Mouse (Mus musculus): Measurements from ENCODE around the gene Obscn.

Obscn gene

DNA sequence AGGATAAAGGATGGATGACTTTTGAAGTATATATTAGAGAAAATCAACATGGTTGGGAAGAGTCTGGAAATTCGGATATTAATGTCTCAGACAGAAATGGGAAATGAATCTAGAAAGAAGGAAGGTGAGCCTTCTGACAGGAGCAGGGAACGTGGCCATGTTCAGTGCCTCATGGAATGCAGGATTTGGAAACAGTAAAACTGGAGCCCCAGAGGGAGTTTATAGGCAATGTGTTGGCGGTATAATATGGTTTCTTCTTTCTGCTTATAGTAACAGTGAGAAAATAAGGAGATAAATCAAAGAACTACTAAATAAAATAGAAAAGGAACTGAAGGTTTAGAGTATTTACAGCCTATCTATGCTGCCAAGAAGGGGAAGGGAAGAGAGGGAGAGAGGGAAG is 78.2 kb downstream of the Obscn start:
- DNase-seq (ENCODE audit: low read depth, low spot score), result no peak

DNA sequence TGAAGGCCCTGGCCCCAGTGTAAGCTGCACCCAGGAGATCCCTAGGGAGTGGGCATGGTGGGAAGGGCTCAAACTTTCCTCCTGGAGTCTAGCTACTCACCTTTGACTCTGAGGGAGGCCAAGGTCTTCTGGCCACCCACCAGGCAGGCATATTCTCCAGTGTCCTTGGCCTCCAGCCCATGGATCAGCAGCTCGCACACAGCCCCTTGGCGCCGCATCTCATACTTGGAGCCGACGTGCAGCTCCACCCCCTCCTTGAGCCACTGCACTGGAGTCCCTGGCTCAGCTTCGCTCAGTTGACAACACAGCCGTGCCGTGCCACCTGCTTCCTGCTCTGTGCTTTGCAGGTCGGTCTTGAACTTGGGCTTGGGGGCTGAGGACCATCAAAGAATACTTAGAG is 85.2 kb downstream of the Obscn start:
- DNase-seq (ENCODE audit: low read depth, low spot score), result no peak

DNA sequence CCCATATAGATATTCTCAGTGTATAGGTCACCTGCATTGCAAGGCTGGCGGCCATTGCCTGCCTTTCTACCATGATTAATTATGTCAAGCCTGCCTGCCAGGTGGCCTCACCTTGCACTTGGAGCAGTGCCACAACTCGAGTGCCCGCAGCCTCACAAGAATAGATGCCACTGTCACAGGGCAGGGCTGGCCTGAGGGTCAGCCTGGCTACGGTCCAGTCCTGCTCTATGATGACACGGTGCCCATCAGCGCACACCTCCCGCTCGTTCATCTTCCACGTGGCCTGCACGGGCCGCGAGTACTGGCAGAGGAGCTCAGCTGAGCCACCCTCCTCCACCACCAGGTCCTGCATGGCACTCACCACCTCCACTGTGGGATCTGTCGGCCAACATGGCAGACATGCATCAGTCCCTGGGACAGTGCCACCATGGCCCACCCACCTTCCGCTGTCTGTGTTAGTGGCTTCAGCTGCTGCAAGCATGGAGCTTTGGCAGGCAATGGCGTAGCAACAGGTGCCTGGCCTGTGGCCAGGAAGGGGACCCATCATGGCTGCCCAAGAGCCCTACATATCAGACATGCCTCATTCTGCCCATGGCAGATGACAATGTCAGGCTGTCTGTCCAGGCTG is 91.4 kb downstream of the Obscn start:
- no peak for DNase-seq (ENCODE audit: low read depth, low spot score)

DNA sequence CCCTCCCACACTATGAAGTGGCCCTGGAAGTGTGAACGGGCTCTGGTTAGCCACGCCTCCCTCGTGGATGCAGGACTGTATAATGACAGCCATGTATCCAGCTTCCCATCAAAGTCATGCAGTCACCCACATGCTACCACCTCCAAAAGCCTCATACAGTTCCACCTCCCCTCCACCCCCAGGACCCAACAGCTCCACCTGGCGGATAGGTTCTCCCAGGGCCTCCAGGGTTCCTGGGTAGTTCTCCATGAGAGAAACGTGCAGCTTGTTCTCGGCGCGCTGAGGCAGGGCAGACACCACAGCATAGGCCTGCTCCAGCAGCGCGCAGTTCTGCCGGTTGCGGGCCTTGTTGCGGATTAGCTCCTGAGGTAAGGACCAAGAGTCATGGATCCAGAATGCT is 107.2 kb downstream of the Obscn start:
- DNase-seq (ENCODE audit: low read depth, low spot score), result no peak

DNA sequence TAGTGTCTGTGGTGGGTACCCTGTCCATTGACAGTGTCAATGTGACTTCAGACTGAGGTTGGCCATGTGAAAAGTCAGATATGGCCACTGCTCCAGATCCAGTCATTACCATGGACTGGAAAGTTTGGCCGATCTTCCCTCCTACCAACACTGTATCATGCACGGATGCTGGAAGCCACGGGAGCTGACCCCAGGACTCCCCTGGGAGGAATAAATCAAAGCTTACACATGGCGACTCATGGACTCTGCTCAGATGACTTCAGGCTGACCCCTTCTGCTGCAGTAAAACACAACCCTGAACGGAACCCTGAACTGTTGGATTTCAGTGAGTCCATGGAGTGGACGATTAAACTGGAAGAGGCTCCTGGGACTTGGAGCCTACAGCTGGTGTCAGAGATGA is 109.8 kb downstream of the Obscn start:
- no peak for DNase-seq (ENCODE audit: low read depth, low spot score)

DNA sequence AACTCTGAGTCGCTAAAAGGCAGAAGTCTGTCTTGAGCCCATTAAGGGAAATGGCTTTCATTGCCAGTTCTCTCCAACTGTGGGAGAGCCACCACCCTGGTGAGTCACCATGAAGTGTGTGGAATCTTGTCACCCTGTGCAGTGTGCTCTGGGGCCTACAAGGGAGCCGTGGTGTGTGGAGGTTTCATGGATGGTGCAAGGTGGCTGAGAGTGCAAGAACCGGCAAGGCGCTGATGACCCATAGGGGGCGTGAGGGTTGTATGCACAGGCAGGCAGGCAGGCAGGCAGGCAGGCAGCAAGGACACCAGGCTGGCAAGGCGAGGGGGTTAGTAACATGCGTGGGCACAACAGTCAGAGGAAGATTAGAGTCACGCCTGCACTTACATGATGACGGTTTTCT is 121.2 kb downstream of the Obscn start:
- DNase-seq (ENCODE audit: low read depth, low spot score), result peak; percentile 43

DNA sequence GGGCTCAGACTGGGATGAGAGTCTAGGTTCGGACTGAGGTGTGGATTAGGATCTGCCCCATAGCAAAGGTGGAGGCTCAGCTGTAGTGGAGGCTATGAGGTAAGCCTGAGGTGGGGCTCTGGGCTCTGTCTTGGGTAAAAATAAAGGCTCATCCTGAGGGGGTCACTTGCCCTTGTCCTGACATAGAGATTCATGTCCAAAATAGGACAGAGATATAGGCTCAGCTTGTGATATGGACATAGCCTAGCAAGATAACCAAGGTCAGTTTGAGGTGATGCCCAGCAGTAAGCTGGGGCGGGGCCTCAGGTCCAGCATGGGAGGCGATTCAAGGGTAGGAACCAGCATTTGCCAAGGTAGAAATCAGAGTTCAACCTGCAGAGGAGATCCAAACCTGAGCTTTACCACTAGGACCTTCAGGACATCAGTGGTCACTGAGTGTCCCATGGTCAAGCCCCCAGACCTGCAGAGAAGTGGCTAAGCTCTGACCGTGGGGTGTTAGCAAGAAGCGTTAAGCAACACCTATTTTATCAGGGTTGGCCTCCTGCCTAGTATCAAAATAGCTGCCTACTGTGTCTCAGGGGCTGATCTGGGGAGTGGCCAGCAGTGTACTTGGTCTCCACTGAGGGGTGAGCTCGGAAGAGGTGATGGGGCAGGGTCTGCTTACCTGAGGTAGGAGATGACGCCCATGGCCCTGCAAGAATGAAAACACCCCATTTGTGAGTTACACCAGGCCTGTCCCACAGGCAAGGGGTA is 133.7 kb downstream of the Obscn start:
- no peak for DNase-seq (ENCODE audit: low read depth, low spot score)

DNA sequence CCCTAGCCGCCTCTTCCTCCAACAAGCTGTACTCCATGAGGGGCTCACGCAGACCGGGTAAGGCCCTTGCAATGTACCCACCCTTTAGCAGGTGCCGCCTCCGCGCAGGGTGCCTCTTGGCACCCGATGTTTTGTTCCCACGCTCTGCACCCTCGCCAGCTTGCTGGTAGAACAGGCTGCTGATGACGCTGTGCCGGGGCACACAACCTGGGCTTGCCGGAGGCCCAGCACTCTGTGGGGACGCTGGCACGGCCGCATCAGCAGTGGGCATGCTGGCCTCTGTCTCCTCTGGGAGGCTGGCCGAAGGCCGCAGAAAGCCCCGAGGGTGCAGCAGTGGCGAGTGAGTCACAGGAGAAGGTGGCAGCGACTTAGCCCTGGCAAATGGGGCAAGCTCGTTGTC is 135.6 kb downstream of the Obscn start:
- DNase-seq (ENCODE audit: low read depth, low spot score), result no peak

DNA sequence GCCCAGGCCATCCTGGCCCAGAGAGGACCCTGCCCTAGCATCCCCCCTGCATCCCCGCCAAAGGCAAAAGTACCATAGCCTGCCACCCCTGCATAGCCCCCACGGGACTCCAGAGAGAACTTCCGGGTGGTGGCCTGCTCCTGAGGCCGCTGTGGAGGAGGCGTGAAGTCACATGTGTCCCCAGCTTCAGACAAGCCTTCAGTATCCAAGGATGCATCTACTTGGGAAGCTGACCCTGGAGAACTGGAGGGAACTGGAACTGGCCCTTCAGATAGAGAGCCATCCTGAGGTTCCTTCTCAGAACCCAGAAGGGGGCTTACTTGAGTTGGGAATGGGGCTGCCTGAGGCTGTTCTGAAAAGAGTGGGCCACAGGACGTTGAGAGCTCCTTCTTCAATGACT is 136.4 kb downstream of the Obscn start:
- no peak for DNase-seq (ENCODE audit: low read depth, low spot score)

DNA sequence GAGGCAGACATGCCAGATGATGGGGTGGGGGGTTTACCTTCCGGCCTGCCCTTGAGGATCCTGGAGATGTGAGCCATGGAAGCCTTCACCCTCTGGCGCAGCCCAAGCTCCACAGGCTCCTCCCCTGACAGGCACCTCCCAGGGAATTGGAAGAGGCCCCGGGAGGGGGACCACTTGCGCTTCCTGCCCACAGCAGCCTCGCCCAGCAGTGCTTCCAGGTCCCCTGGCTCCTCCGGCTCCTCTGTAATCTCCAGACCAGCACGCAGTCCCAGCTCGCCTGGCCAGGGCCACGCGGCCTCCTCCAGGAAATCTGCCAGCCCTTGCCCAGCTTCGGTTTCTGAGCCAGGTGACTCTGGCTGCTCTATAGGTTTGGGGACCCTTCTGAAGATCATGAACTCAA is 137.0 kb downstream of the Obscn start:
- DNase-seq (ENCODE audit: low read depth, low spot score), result no peak

DNA sequence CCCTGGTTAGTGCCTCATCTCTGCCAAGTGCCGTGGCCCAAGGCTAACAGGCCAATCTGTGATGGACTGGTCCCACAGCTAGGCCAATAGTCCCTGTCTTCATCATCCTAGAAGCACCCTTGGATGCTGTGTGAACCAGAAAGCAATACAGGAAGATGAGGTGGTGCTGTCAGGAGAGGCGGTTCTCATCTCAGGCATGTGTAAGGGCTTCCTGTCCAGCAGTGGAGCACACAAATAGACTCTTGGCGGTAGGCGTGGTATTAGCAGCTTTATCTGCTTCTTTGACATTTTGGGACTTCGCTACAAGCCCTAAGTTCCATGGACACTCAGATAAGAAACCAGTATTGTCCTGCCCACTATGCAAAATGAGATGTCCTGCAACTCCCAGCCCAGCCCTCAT is 138.7 kb downstream of the Obscn start:
- no peak for DNase-seq (ENCODE audit: low read depth, low spot score)

DNA sequence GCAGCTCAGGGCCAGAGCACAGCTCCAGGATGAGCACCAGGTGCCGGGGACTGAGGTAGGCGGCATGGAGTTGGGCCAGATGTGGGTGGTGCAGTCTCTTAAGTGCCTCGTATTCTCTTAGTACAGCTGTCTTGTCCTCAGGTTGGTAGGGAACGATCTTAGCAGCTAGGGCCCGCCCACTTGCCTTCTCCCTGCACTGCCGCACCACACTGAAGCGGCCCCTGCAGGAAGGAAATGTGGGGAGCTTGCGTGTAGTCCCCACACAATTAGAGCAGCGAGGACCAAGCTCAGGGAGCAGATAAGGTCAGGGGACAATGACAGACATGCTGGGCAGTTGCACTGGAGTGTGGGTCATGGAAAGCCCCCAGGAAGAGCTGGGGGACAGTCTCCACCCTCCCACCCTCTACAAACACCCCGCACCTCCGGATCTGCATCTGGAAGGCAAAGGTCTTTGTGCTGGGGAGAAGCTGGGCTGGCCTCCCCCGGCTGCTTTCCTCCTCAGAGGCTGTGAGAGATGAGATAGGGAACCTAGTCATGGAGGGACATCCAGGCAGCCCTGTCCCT is 140.3 kb downstream of the Obscn start:
- no peak for DNase-seq (ENCODE audit: low read depth, low spot score)

DNA sequence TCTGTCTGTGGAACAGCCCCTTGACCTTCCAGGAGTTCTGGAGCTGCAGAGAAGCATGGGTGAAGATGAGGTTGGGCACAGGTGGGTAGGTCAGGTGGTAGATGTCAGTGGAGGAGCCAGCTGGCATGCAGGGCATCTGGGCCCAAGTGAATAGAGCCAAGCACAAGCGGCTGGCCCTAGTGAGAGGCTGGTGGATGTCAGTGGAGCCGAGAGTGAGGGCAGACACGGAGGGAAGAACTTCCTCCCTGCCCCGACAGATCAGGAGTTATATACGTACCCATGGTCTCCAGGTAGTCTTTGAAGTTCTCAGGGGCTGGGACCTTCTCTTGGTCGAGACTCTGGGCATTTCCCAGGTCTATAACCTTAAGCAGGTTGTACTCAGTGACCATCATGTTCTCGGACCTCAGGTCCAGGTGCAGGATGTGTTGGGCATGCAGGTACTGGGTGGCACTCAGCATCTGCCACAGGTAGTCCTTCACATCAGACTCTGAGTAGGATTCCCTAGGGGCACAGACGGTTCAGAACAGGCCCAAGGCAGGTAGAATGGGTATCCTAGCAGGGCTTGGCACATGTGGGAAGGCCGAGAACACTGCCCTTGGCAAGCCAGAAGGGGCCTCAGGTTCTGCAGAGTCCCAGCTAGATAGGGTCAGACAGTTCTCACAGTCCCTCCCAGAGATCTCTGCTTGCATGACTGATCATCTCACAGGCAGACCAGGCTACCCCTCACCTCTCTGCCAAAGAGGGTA is 141.0 kb downstream of the Obscn start:
- DNase-seq (ENCODE audit: low read depth, low spot score), result no peak

DNA sequence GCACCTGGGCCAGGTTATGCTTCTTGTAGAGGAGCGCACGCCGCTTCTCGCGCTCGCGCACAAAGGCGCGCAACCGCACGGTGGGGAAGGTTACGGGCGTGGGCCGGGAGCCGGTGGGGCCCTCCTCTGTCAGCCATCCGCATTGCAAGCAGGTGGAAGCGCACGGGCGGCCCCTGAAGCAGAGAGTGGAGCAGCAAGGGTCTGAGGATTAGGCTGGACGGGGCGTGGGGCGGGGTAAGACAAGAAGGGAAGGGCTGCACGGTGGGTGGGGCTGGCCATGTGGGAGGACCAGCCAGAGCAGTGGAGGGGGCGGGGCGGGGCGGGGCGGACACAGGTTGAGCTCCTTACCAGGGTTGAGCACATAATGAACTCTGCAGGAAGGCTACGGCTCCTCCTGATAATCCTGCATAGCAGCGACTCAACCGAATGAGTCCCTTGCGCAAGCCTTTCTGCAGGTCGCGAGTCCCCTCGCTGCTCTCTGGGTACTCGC is 141.8 kb downstream of the Obscn start:
- DNase-seq (ENCODE audit: low read depth, low spot score), result peak; percentile 89

DNA sequence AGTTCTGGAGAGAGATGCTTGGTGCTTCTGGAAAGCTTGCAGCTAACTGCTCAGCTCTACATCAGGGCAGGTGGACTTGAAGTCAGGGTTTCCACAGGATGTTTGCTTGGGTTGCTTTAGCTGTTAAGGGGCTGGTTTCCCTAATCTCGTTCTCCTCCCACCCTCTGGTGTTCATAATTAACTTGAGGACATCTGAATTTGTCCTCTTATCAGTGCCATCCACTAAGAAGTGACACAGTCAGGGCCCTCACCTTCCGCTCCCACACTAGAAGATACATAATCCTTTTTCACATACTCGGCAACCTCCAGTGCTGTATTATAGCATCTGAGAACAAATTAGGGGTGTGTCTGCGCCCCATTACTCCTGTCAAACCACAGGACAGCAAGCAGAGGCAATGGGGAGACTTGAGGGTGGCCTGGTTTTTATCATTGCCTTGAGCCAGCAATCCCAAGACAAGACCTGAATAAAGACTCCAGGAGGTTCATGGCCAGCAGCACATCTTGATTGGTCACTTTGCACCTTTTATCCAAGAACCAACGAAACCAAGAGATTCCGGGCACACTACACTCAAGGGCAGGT is 143.0 kb downstream of the Obscn start:
- no peak for DNase-seq (ENCODE audit: low read depth, low spot score)

DNA sequence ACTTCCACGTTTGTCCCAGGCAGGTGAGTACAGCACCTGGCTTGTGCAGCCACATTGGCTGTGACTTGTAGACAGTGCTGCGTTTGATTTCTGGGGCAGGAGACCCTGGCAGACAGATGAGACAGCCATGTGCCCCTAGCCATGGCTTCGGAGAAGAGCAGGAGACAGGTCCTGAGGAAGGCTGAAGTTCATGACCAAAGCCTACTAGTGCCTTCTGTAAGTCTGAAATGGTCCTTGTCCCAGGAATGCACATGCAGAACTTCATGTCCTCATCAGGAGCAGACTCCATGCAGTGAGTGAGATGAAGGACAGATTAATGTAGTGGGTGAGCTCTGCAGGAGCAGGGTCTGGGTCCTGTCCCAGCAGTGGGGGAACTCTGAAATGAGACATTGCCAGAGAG is 144.3 kb downstream of the Obscn start:
- DNase-seq (ENCODE audit: low read depth, low spot score), result no peak

DNA sequence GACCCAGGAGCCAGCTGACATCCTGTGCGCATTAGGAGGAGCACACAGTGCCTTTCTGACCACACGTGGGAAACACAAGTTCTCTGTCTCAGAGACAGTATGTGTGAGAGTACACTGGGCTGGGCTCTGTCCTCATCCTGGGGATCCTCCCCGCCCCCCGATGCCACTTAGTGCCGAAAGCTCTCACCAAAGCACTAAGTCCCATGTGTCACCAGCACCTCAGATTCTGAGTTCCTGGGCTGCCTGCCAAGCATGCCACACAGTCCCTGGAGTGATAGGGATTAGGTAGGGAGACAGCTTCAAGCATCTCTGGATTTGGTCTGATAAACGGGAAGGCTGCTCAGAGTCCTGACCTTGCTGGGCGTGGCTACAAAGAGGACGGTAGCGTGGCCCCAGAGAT is 145.4 kb downstream of the Obscn start:
- DNase-seq (ENCODE audit: low read depth, low spot score), result no peak

DNA sequence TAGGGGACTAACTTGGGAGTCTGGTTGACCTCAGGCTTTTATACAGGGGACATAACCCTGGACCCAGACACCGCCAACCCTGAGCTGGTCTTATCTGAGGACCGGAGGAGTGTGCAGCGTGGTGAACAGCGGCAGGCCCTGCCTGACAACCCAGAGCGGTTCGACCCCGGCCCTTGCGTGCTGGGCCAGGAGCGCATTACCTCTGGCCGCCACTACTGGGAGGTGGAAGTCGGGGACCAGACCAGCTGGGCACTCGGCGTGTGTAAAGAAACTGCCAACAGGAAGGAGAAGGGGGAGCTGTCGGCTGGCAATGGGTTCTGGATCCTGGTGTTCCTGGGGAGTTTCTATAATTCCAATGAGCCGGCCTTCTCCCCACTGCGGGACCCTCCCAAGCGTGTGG is 146.1 kb downstream of the Obscn start:
- DNase-seq (ENCODE audit: low read depth, low spot score), result peak; percentile 52

DNA sequence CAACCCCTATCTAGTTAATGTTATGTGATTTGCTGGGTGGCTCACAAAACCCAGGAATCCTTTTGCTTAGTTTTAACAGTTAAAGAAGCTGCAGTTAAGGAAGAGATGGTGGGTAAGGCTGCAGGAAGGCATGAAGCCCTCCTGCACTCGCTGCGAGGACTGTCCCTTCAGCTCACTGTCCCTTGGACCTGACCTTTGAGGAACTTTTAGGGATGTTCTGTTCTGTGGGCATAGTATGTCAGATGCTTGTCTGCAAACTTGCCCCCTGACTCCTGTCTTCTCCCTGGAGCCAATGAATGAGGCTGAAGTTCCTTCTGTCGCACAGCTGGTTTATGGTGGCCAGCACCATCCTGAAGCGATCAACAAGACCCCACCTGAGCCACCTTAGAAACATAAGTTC is 147.0 kb downstream of the Obscn start:
- DNase-seq (ENCODE audit: low read depth, low spot score), result no peak

DNA sequence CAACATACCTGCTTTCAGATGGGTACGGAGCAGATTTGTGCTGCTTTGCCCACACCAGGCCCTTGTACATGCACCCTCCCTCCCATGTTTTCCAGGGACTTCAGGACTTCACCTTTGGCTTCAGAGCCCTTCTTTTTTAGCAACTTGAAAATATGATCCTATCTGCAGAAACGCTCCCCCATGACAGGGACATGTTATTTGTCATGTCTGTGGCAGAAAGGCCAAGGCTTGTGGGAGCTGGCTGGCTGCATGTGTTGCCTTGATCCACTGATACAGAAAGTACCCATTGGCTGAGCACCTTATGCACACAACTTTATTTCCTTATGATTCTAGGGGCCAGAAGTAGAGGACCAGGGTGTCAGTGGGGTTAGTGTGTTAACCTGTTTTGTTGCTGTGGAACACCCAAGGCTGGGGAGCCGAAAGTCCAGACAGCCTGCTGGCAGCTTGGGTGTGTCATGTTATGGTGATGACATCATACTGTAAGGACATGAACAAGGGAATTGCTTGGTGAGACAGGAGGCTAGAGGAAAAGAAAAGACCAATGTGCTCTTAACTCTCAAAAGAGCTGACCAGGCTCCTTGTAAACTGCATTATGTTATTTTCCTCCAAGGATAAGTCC is 150.8 kb downstream of the Obscn start:
- no peak for DNase-seq (ENCODE audit: low read depth, low spot score)

DNA sequence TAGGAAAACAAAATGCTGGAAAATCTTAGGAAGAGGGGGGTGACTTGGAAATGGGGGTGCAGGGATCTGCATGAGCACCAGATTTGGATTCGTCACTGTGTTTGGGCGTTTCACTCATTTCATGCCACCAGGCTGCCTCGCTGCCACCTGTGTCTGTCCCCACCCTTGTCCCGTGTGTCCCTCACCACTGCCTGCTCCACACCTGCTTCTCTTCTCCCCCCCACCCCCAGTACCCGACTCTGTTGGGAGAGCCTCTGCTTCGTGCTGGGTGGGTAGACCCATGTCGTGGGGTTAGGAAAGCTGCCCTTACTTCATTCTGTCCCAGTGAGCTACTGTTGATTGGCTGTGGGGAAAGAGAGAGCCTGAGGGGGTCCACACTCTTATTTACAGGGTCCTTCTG is 151.5 kb downstream of the Obscn start:
- no peak for DNase-seq (ENCODE audit: low read depth, low spot score)

All from ZHBTc4 (cell line).